Mouse (Mus musculus): ENCODE data around the gene Zmym4.
"Not testable (repeated sequence)": the region's sequence is repeated elsewhere in the genome, so short reads cannot be mapped to it uniquely, and the experiment has no call there.

Gene Zmym4

GRCm38 (mm10) chr4:126967864-126968821, at the start of gene Zmym4:
Gene Zmym4 (minus strand): TSS chr4:126968135.
- DNase-seq: peak; percentile 95

DNA sequence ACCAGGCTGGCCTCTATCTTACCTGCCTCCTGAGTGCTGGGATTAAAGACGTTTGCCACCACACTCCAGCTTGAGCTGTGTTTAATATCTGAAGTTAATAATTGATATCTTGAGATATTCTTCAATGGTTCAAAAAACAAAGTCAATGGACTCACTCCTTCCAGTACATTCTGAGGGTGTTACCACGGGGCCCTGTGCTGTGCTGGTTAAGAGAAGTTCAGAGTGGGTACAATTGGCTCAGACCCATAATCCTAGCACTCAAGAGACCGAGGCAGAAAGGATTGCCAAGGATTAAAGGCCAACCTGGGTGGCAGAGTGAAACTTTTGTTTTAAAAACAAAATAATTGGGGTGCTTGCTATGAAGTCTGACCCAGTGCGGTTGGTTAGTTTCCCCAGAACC, 48.4 kb upstream of the Zmym4 start:
- peak; percentile 67 for DNase-seq

DNA sequence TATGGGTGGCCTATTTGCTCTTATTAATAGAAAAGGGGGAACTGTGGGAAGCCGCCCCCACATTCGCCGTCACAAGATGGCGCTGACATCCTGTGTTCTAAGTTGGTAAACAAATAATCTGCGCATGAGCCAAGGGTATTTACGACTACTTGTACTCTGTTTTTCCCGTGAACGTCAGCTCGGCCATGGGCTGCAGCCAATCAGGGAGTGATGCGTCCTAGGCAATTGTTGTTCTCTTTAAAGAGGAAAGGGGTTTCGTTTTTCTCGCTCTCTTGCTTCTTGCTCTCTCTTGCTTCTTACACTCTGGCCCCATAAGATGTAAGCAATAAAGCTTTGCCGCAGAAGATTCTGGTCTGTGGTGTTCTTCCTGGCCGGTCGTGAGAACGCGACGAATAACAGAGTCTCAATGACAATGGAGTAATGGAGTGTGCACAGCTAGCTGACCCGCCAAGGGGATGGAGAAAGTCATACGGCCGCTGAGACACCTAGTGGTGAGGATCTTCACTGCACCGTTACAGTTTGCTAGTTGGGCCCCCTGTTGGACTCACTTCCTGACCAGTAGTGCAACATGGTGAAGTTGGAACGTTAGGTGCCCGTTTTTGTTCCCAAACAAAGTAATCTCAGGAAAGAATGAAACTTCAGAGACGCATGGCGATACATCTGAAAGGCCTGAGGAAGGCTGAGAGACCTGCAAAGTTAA, 47.5 kb upstream of the Zmym4 start:
- DNase-seq: peak; percentile 88

DNA sequence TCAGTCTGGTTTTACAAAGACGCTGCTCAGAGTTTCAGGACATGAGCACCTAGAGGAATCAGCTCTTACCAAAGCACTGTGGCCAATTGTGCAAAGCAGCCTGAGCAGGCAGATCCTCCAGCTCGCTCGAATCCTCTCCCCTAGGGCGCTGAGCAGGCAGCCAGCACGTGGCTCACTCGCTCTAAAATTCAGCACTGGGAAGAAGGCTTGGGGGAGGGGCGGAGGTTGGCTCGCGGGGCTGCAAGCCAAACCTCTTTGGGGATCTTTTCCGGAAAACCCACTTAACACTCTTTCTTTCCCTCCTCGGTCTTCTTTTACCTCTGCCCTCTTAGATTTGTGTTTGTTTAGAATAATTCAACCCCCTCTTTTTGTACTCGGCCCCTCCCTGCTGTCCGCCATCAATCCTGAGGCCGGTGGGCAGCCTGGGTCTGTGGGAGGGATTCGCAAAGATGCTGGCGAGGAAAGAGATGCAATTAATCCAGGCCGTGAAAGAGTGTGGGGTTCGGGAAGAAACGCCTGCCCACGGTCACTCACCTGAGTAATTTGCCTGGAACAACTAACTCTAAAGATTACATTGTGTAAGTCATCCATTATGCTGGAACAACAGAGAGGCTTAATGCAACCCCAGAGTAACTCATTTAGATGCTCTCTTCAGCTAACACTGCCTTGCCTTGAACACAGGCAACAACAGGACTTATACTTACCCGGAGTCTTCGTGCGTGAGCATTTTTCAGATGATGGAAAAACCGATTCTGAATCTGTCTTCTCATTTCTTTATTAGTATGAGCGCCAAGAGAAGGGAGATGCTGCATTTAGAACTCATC, 37.4 kb upstream of the Zmym4 start:
- DNase-seq: peak; percentile 36

DNA sequence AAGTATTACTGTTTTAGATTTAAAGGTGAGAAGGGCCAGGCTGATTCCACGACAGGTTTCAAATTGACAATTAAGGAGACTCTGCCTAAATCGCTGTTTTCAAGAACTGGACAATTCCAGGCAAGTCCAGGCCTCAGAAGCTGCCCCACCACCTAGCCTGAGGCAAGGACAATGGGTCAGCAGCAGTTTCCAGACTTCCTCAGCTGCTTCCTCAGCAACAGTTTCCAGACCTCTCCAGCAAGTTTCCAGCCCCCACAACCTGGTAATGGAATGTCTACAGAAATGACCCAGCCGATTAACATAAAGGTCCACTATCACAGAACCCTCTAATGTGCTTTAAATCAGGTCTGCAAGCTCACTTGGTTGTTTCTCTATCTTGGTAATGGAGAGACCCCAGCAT, 36.4 kb upstream of the Zmym4 start:
- DNase-seq: no peak

DNA sequence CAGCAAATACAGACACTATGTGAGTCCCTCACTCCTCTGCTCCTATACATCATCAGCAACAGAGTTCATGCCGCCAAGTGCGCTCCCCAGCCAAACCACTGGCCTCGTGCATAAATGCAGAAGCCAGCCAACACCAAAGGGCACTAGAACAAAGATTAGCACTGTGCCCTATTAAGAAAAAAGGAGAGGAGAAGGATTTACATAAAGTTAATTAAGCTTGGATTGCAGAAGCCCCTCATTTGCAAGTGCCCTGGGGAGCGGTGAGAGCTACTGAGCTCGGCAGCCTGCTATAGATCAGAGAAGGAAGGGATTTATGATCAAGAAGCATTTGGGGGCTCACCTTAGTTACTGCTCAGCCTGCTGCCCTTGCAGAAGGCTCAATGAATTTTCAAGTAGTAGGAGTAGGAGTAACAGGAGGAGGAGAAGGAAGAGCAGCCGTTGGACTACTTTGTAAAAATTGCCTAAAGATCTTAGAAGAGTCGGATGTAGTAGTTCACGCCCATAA, 32.7 kb upstream of the Zmym4 start:
- DNase-seq: no peak

DNA sequence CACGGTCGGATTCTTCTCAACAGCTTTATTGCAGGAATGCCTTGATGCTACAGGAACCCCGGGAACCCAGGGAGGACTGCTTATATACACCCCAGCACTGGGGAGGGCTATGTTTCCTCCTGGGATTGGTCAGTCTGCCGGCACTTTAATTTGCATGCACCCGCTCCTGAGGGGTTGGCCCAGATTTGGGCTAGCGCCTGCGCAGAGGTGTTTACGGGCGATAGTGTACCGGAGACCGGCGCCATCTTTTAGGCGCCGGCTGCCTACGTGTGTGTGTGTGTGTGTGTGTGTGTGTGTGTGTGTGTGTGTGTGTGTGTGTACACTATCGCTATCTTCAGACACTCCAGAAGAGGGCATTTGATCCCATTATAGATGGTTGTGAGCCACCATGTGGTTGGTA, 31.4 kb upstream of the Zmym4 start:
- not testable (repeated sequence) for DNase-seq

DNA sequence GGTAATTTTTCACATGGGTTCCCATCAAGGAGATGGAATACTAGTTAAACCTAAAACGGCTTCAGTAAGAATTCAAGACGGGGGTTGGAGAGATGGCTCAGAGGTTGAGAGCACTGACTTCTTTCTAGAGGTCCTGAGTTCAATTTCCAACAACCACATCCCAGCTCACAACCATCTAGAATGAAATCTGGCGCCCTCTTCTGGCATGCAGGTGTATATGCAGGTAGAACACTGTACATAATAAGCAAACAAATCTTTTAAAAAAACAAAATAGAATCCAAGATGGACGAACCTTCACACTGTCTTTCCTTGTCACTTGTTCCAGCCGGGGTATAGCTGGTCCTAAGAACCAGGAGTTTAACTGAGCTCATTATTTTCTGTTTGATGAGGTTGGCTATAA, 24.4 kb upstream of the Zmym4 start:
- DNase-seq: no peak

DNA sequence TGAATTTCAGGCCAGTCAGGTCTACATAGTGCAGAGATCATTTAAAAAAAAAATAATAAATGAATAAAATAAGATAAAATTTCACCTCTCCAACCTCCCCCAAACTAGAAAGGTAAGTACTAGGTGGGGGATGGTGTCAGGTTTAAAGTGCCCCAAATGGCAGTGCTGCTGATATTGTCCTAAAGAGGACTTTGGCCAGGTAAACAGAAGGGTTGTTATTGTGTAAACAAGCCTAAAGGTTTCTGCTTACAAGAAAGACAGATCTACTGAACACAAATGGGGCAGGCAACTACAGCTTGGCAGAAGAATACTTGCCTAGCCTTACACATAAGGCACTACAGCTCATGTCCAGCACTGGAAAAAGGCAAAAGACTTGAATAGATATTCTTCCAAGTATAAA, 22.6 kb upstream of the Zmym4 start:
- no peak for DNase-seq

- DNase-seq: peak; percentile 15
These were observed 20.6 kb upstream of the Zmym4 start for GRCm38 (mm10) chr4:126988503-126988902.

GRCm38 (mm10) chr4:126986768-126987167, 18.8 kb upstream of the Zmym4 start:
- no peak for DNase-seq

- not testable (repeated sequence) for DNase-seq
These were observed 16.0 kb upstream of the Zmym4 start for GRCm38 (mm10) chr4:126983736-126984525.

DNA sequence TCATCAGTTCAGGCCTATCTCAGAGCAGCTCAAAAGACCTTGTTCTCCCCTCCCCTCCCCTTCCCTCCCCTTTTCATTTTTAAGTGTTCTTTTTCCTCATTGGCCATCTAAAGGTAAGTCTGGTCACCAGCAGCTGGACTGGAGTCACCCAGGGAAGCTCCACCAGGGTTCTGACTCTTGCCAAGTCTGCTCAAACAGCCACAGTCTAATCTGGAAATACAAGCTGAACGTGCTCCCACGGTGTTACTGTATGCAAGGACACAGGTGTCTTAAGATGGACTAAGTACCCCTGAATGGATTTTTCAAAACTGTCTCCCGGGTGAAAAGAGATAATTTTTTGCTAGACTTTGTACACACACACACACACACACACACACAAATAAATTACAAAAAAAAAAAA, 15.4 kb upstream of the Zmym4 start:
- DNase-seq: no peak

DNA sequence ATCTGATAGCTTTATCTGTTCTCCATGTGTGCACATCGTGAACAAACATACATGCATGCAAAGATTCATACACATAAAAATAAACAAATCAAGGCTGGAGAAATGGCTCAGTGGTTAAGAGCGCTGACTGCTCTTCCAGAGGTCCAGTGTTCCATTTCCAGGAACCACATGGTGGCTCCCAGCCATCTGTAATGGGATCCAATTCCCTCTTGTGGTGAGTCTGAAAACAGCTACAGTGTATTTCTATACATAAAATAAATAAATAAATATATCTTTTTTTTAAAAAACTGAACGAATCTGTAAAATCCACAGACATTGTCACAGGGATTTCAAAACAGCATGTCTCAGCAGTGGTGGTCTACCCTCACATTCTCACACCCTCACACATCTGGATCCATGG, 10.8 kb upstream of the Zmym4 start:
- DNase-seq: no peak

DNA sequence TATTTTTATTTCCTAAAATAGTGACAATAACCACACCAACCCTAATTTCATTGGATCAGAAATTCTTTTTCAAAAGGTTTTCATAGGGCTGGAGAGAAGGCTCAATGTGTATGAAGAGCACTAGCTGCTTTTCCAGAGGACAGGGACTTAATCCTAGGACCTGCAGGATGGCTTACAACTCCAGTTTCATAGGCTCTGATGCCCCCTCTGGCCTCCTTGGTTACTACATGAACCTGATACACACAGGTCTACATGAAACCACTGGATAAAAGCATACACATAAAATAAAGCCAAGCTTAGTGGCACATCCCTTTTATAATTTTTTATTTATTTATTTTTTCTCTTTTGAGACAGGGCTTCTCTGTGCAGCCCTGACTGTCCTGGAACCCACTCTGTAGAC, 9.5 kb upstream of the Zmym4 start:
- peak; percentile 31 for DNase-seq

- DNase-seq: peak; percentile 22
These were observed 583 bp downstream of the Zmym4 start for GRCm38 (mm10) chr4:126967241-126967863.

DNA sequence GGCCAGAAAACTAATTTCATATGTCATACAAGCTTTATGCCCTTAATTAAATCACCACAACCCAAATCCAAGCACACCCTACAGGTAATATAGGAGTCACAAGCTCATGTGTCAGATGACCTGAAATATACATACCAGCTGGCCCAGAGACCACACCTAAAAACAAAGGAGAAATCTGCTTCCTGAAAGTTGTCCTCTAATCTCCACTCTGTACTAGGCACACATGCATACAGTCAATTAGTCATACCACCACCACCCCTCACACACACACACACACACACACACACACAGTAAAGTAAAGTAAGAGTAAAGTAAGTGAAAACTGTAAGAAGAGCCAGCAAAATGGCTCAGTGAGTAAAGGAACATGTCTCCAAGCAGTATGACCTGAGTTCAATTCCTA, 9.3 kb downstream of the Zmym4 start:
- no peak for DNase-seq

DNA sequence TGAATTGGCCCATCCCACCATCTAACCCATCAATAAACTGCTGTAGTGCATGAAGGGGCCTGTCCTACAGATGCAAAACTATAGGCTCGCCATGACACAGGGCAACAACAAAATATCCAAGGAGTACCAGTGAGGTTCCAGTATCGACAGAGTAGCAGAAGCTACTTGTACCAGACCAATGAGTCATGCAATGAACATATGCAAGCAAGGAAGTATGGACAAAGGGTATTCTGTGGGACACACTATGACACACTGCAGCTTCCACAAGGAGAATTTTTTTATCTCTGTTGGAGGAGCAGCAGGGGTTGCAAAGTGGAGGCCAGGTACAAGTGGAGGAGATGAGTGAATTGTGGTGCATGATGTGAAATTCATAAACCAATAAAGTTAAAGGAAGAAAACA, 9.7 kb downstream of the Zmym4 start:
- no peak for DNase-seq

DNA sequence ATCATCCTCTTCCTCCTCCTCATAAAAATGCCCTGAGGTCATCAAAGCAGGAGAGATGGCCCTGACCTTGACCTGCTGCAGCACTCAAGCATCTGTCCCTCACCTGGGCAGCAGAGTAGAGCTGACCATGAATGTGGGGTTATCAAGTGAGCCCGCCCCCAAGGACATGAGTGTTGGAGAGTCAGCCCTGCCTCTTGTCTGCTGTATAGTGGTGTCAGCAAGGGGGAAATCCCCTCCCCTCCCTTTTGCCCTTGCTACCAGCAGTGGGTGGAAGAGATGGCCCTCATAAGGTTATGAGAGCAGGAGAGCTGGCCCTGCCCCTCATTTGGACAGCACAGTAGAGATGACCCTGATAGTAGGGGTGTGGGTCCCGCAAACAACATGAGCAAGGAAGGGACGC, 10.5 kb downstream of the Zmym4 start:
- DNase-seq: no peak

DNA sequence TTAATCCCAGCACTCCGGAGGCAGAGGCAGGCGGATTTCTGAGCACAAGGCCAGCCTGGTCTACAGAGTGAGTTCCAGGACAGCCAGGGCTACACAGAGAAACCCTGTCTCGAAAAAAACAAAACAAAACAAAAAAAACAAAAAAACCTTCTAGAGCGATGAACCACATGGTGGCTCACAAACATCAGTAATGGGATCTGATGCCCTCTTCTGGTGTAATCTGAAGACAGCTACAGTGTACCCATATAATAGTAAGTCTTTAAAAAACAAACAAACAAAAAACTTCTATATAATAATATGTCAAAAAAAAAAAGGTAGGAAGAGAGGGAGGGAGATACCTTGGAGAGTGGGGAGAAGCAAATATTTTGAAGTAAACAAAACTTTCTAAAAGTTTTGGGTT, 17.1 kb downstream of the Zmym4 start:
- DNase-seq: not testable (repeated sequence)

- no peak for DNase-seq
These were observed 24.5 kb downstream of the Zmym4 start for GRCm38 (mm10) chr4:126943421-126943820.

- no peak for DNase-seq
These were observed 25.1 kb downstream of the Zmym4 start for GRCm38 (mm10) chr4:126942846-126943245.

Data from kidney, adult 11 months (tissue).